Mouse (Mus musculus) liver, embryonic 16.5 days (tissue): ENCODE results near the gene Mafk. TPM values are rescaled to one million over a fixed set of nuclear protein-coding genes. Genes with fewer than 3 reads are reported as not detected.

Experiments
- ATAC-seq: fragments of 200-750 bp; cut with Nextera tagmentation; 2 replicates; pipeline ENCODE4 v1.8.0; 2017; ENCODE audit warnings: low read depth, mild to moderate bottlenecking, moderate number of reproducible peaks, moderate library complexity
- H3K27ac ChIP-seq: fragments of 300-500 bp; sonication (generic); 2 replicates; pipeline ENCODE4 v1.5.1; 2014; ENCODE audit warnings: mild to moderate bottlenecking, low read length
- H3K27me3 ChIP-seq: fragments of 300-500 bp; sonication (generic); 2 replicates; pipeline ENCODE4 v1.6.1; 2014; ENCODE audit warnings: low read depth, low read length, mixed read lengths; ENCODE audit not compliant: control insufficient read depth, insufficient read depth
- H3K36me3 ChIP-seq: fragments of 300-500 bp; sonication (generic); 2 replicates; pipeline ENCODE4 v1.6.1; 2014; ENCODE audit warnings: mild to moderate bottlenecking; ENCODE audit not compliant: control insufficient read depth, insufficient read depth
- H3K4me1 ChIP-seq: fragments of 300-500 bp; sonication (generic); 2 replicates; pipeline ENCODE4 v1.6.1; 2014; ENCODE audit warnings: low read depth, low read length, mixed read lengths; ENCODE audit not compliant: control insufficient read depth
- H3K4me2 ChIP-seq: fragments of 300-500 bp; sonication (generic); 2 replicates; pipeline ENCODE4 v1.6.1; 2014; ENCODE audit warnings: low read depth, low read length, mixed read lengths
- H3K4me3 ChIP-seq: fragments of 300-500 bp; sonication (generic); 2 replicates; pipeline ENCODE4 v1.5.1; 2014; ENCODE audit warnings: low read depth, mild to moderate bottlenecking, low read length
- H3K9ac ChIP-seq: fragments of 300-500 bp; sonication (generic); 2 replicates; pipeline ENCODE4 v1.6.1; 2014; ENCODE audit warnings: low read depth, low read length
- H3K9me3 ChIP-seq: fragments of 300-500 bp; sonication (generic); replicated peaks from 2 replicates; pipeline ENCODE4 v1.6.1; 2016; ENCODE audit warnings: low read length; ENCODE audit not compliant: control insufficient read depth
- WGBS: fragments of 180-500 bp; shearing (Covaris S2); extraction: QIAGEN DNeasy Blood & Tissue Kit; methylation state at CpG from one replicate; pipeline ENCODE4 v1.1.7; 2014; ENCODE audit not compliant: insufficient replicate concordance; 5-methylcytosine and 5-hydroxymethylcytosine counted together
- polyA plus RNA-seq: library from polyadenylated mRNA; unstranded; fragments of >200 nt; fragmentation: Nextera tagmentation; extraction: Ambion mirVana; gene quantifications from 2 replicates; pipeline ENCODE4 v1.2.1, GENCODE M21; 2015

Mafk gene
- polyA plus RNA-seq, 1 experiment from 2014 or later, result 44.6 TPM

GRCm38 (mm10) chr5:139818801-139819200, 27.5 kb downstream of the Mafk start:
- Histone ChIP-seq H3K9ac (peak overlapping the region; percentile 44), H3K4me3 (no peak overlapping the region), H3K4me2 (no peak overlapping the region)

GRCm38 (mm10) chr5:139819538-139820181, 28.3 kb downstream of the Mafk start, which contains the start of gene Tmem184a:
Tmem184a (minus strand) TSS chr5:139819917.
- no peak for ATAC-seq
- 80% methylated on average over 9 of the region's 9 CpGs for WGBS
- Histone ChIP-seq H3K36me3 (peaks cover 6% of the 10 kb centered on the region; the same call in 1 of the 2 replicates), H3K9me3 (no peaks in the 10 kb centered on the region), H3K9ac (peak within 1 kb of the TSS; percentile 44; the same call in 1 of the 2 replicates), H3K27ac (peak within 1 kb of the TSS; percentile 76), H3K27me3 (no peaks in the 10 kb centered on the region), H3K4me3 (no peak within 1 kb of the TSS), H3K4me1 (peaks cover 45% of the 10 kb centered on the region), H3K4me2 (no peak within 1 kb of the TSS)

More at GRCm38 (mm10) chr5:139818801-139819200, 27.5 kb downstream of the Mafk start:
- 25% methylated on average over 4 of the region's 4 CpGs for WGBS
- peaks cover 49% of the 10 kb centered on the region for H3K4me1 ChIP-seq
- ATAC-seq, result peak; percentile 78
- peaks cover 3% of the 10 kb centered on the region; the same call in 1 of the 2 replicates for H3K27me3 ChIP-seq
- no peaks in the 10 kb centered on the region for H3K9me3 ChIP-seq
- H3K36me3 ChIP-seq, result peaks cover 6% of the 10 kb centered on the region; the same call in 1 of the 2 replicates
- peak overlapping the region; percentile 76 for H3K27ac ChIP-seq

DNA sequence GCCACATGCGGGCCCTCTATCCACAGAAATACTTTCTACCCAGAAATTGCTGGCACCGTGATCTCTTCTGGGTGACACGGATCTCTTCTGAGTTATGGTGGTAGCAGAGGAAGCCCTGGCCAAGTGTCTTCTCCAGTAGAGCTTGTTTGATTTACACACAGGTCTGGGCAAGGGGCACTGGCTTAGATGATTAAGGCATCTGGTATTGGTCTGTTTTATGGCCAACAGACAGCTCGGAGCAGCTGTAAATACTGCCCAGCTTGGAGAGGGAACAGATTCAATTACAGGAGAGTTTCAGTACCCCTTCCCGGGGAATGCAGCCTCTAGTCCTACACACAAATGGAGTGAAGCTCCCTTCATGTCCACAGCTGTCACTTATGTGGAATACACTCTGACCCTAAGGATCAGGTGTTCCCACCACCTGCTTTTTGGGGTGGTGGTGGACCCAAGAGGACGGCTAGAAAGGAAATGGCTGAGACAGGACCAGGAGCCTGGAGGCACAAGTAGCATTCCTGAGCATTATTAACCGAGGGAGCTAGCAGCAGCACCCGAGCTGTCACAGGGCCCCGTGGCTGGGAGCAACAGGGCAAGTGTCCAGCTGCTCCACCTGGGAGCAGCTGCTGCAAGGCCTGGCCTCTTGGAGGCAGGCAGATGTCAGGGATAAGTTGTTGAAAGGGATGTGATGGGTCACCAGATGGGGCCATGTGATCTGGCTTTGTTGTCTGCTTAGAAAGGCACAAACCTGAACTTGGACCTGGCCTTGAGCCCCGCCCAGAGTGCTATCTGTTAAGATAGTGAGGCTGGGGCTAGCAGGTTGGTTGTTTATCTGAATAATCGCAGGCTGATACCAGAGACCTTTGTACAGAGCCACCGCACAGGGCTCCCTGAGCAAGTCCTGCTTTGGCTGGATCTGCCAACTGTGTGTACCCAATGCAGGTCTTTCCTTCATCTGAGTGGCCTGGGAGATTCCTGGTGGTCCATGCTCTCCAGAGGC, 30.4 kb downstream of the Mafk start:
- peak overlapping the region; percentile 27; the same call in 1 of the 2 replicates for H3K27ac ChIP-seq
- H3K4me3 ChIP-seq, result no peak overlapping the region

GRCm38 (mm10) chr5:139824531-139824930, 33.2 kb downstream of the Mafk start:
- H3K9me3 ChIP-seq, result no peaks in the 10 kb centered on the region
- WGBS, result 86% methylated on average over 10 of the region's 10 CpGs
- no peak overlapping the region for H3K9ac ChIP-seq
- H3K4me2 ChIP-seq, result no peak overlapping the region
- peaks cover 20% of the 10 kb centered on the region for H3K4me1 ChIP-seq
- H3K27me3 ChIP-seq, result no peaks in the 10 kb centered on the region
- no peak overlapping the region for H3K4me3 ChIP-seq
- ATAC-seq, result no peak
- H3K36me3 ChIP-seq, result peaks cover 6% of the 10 kb centered on the region; the same call in 1 of the 2 replicates
- no peak overlapping the region for H3K27ac ChIP-seq

More for the DNA sequence above, 30.4 kb downstream of the Mafk start:
- 58% methylated on average over 12 of the region's 12 CpGs for WGBS
- Histone ChIP-seq H3K9ac (no peak overlapping the region), H3K4me2 (no peak overlapping the region), H3K27me3 (no peaks in the 10 kb centered on the region), H3K4me1 (peaks cover 43% of the 10 kb centered on the region), H3K9me3 (no peaks in the 10 kb centered on the region), H3K36me3 (peaks cover 6% of the 10 kb centered on the region; the same call in 1 of the 2 replicates)
- no peak for ATAC-seq

DNA sequence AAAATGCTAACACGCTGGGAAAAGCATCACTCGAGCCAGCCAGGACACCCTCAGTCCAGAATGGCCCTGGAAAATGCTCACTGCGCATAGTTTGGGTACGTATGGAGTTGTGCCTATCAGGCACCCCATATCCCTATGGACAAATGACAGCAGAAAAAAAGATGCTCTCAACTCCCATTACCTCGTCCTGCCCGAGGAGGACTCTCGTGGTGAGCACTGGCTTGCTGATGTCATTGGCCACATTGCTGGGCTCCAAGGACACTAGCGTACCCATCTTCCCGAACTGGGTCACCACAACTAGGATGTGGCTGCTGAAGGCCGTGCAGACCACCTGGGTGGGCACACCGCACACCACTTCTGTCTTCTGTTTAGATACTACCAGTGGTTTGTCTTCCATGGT, 34.6 kb downstream of the Mafk start:
- H3K9me3 ChIP-seq, result no peaks in the 10 kb centered on the region
- peak overlapping the region; percentile 91 for H3K9ac ChIP-seq
- H3K4me2 ChIP-seq, result peak overlapping the region; percentile 91
- H3K4me3 ChIP-seq, result peak overlapping the region; percentile 93
- peaks cover 20% of the 10 kb centered on the region for H3K4me1 ChIP-seq
- H3K36me3 ChIP-seq, result peaks cover 6% of the 10 kb centered on the region; the same call in 1 of the 2 replicates
- no peaks in the 10 kb centered on the region for H3K27me3 ChIP-seq
- no peak for ATAC-seq
- H3K27ac ChIP-seq, result no peak overlapping the region; the same call in 1 of the 2 replicates
- WGBS, result 33% methylated on average over 11 of the region's 11 CpGs

- no peaks in the 10 kb centered on the region for H3K27me3 ChIP-seq
- WGBS, result under 1% methylated on average over 43 of the region's 43 CpGs
- no peaks in the 10 kb centered on the region for H3K9me3 ChIP-seq
These were observed 35.2 kb downstream of the Mafk start, which contains the start of the genes Gm26938 and Psmg3 for GRCm38 (mm10) chr5:139826357-139827055. Gm26938 (minus strand) TSS chr5:139826407. Psmg3 (minus strand) TSS chr5:139826885.

GRCm38 (mm10) chr5:139827593-139827992, 36.3 kb downstream of the Mafk start:
- H3K27ac ChIP-seq, result no peak overlapping the region
- H3K4me2 ChIP-seq, result no peak overlapping the region
- H3K36me3 ChIP-seq, result peaks cover 5% of the 10 kb centered on the region; the same call in 1 of the 2 replicates
- WGBS, result 74% methylated on average over 1 of the region's 1 CpGs
- no peak overlapping the region for H3K4me3 ChIP-seq
- no peaks in the 10 kb centered on the region for H3K9me3 ChIP-seq
- H3K27me3 ChIP-seq, result no peaks in the 10 kb centered on the region
- H3K4me1 ChIP-seq, result peaks cover 12% of the 10 kb centered on the region
- no peak overlapping the region for H3K9ac ChIP-seq
- no peak for ATAC-seq

More at GRCm38 (mm10) chr5:139826357-139827055, 35.2 kb downstream of the Mafk start, which contains the start of the genes Gm26938 and Psmg3:
- peaks cover 20% of the 10 kb centered on the region for H3K4me1 ChIP-seq
- peak within 1 kb of the TSS; percentile 93 for H3K4me3 ChIP-seq
- H3K36me3 ChIP-seq, result peaks cover 6% of the 10 kb centered on the region; the same call in 1 of the 2 replicates
- peak; percentile 87 for ATAC-seq
- peak within 1 kb of the TSS; percentile 85 for H3K27ac ChIP-seq
- peak within 1 kb of the TSS; percentile 91 for H3K9ac ChIP-seq
- H3K4me2 ChIP-seq, result peak within 1 kb of the TSS; percentile 91

DNA sequence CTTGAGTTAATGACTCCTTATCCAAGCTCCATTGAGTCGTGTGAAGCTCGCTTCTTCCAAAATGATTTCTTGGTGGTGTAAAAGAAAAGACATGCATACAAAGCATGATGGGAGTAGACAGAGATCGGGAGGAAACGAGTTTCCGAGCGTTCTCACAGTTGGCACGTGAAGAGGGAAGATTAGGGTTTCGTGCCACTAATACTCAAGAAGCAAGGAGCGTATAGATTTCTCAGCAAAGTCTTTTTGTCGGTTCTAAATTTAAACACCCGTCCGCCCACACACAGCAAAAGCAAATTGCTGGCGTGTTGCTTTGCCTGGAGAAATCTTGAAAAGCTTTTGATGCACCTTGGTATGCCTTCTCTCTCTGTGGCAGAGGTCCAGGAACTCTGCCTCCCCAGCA, 38.1 kb downstream of the Mafk start:
- WGBS, result 61% methylated on average over 13 of the region's 13 CpGs
- ATAC-seq, result no peak
- H3K27ac ChIP-seq, result no peak overlapping the region

More for the DNA sequence above, 38.1 kb downstream of the Mafk start:
- no peak overlapping the region for H3K9ac ChIP-seq
- peaks cover 10% of the 10 kb centered on the region for H3K4me1 ChIP-seq
- H3K9me3 ChIP-seq, result no peaks in the 10 kb centered on the region
- no peak overlapping the region for H3K4me2 ChIP-seq
- no peaks in the 10 kb centered on the region for H3K36me3 ChIP-seq
- H3K4me3 ChIP-seq, result no peak overlapping the region
- H3K27me3 ChIP-seq, result no peaks in the 10 kb centered on the region
